Mouse (Mus musculus): ENCODE data around the gene H2-T23. TPM values are rescaled to one million over a fixed set of nuclear protein-coding genes. Genes with fewer than 3 reads are reported as not detected.

The H2-T23 gene
- polyA plus RNA-seq, 1 experiment from 2014 or later: 2.6 TPM

GRCm38 (mm10) chr17:35997713-35998510 lies 34.7 kb downstream of the H2-T23 start:
- H3K27ac ChIP-seq (ENCODE audit: low read depth, low read length): no peak overlapping the region
- no peaks in the 10 kb centered on the region for H3K9me3 ChIP-seq (ENCODE audit: control insufficient read depth, low read length)
- H3K4me3 ChIP-seq (ENCODE audit: low read depth, low read length): no peak overlapping the region
- no peak overlapping the region for H3K9ac ChIP-seq (replicated peaks; ENCODE audit: low read depth, low read length)
- H3K27me3 ChIP-seq (ENCODE audit: control insufficient read depth, insufficient read depth, low read length): no peaks in the 10 kb centered on the region
- no peak overlapping the region for H3K4me2 ChIP-seq (ENCODE audit: low read depth, low read length)
- 59% methylated on average over 12 of the region's 12 CpGs for WGBS
- no peaks in the 10 kb centered on the region for H3K36me3 ChIP-seq (ENCODE audit: control insufficient read depth, insufficient read depth, low read length)
- 0 out of 2 replicates have a peak, but pooled peaks cover 4% of the 10 kb centered on the region for H3K4me1 ChIP-seq (ENCODE audit: control insufficient read depth, insufficient read depth, low read length)
- ATAC-seq (ENCODE audit: low read depth): no peak

GRCm38 (mm10) chr17:35996949-35997348 lies 35.7 kb downstream of the H2-T23 start:
- no peak overlapping the region for H3K9ac ChIP-seq (replicated peaks; ENCODE audit: low read depth, low read length)
- peak; percentile 72 for ATAC-seq (ENCODE audit: low read depth)
- H3K36me3 ChIP-seq (ENCODE audit: control insufficient read depth, insufficient read depth, low read length): no peaks in the 10 kb centered on the region
- no peak overlapping the region for H3K4me3 ChIP-seq (ENCODE audit: low read depth, low read length)
- no peaks in the 10 kb centered on the region for H3K27me3 ChIP-seq (ENCODE audit: control insufficient read depth, insufficient read depth, low read length)
- H3K27ac ChIP-seq (ENCODE audit: low read depth, low read length): no peak overlapping the region
- H3K9me3 ChIP-seq (ENCODE audit: control insufficient read depth, low read length): no peaks in the 10 kb centered on the region
- 0 out of 2 replicates have a peak, but pooled peaks cover 4% of the 10 kb centered on the region for H3K4me1 ChIP-seq (ENCODE audit: control insufficient read depth, insufficient read depth, low read length)
- H3K4me2 ChIP-seq (ENCODE audit: low read depth, low read length): peak overlapping the region; percentile 11; the same call in 1 of the 2 replicates
- WGBS: 5% methylated on average over 11 of the region's 11 CpGs

- Histone ChIP-seq H3K4me2 (ENCODE audit: low read depth, low read length) (peak overlapping the region; percentile 46), H3K4me3 (ENCODE audit: low read depth, low read length) (peak overlapping the region; percentile 61), H3K27ac (ENCODE audit: low read depth, low read length) (no peak overlapping the region), H3K9ac (replicated peaks; ENCODE audit: low read depth, low read length) (peak overlapping the region; percentile 60), H3K4me1 (ENCODE audit: control insufficient read depth, insufficient read depth, low read length) (0 out of 2 replicates have a peak, but pooled peaks cover 4% of the 10 kb centered on the region), H3K27me3 (ENCODE audit: control insufficient read depth, insufficient read depth, low read length) (no peaks in the 10 kb centered on the region), H3K36me3 (ENCODE audit: control insufficient read depth, insufficient read depth, low read length) (no peaks in the 10 kb centered on the region), H3K9me3 (ENCODE audit: control insufficient read depth, low read length) (no peaks in the 10 kb centered on the region)
- no peak for ATAC-seq (ENCODE audit: low read depth)
- 3% methylated on average over 14 of the region's 14 CpGs for WGBS
Measured at GRCm38 (mm10) chr17:35994879-35995240, 37.8 kb downstream of the H2-T23 start.

GRCm38 (mm10) chr17:35994175-35994878 lies 38.3 kb downstream of the H2-T23 start:
- H3K4me2 ChIP-seq (ENCODE audit: low read depth, low read length): peak overlapping the region; percentile 46
- H3K9me3 ChIP-seq (ENCODE audit: control insufficient read depth, low read length): no peaks in the 10 kb centered on the region
- H3K4me1 ChIP-seq (ENCODE audit: control insufficient read depth, insufficient read depth, low read length): 0 out of 2 replicates have a peak, but pooled peaks cover 4% of the 10 kb centered on the region
- H3K36me3 ChIP-seq (ENCODE audit: control insufficient read depth, insufficient read depth, low read length): no peaks in the 10 kb centered on the region
- H3K4me3 ChIP-seq (ENCODE audit: low read depth, low read length): peak overlapping the region; percentile 61
- no peaks in the 10 kb centered on the region for H3K27me3 ChIP-seq (ENCODE audit: control insufficient read depth, insufficient read depth, low read length)
- WGBS: 3% methylated on average over 31 of the region's 31 CpGs
- H3K27ac ChIP-seq (ENCODE audit: low read depth, low read length): peak overlapping the region; percentile 63; the same call in 1 of the 2 replicates
- H3K9ac ChIP-seq (replicated peaks; ENCODE audit: low read depth, low read length): peak overlapping the region; percentile 60
- ATAC-seq (ENCODE audit: low read depth): peak; percentile 73

GRCm38 (mm10) chr17:35993675-35994074 lies 39.0 kb downstream of the H2-T23 start:
- Histone ChIP-seq H3K4me2 (ENCODE audit: low read depth, low read length) (peak overlapping the region; percentile 14; the same call in 1 of the 2 replicates), H3K36me3 (ENCODE audit: control insufficient read depth, insufficient read depth, low read length) (peaks cover 5% of the 10 kb centered on the region; the same call in 1 of the 2 replicates), H3K27ac (ENCODE audit: low read depth, low read length) (0 out of 2 replicates have a peak overlapping the region, but pooled peaks have one; percentile 29), H3K9me3 (ENCODE audit: control insufficient read depth, low read length) (no peaks in the 10 kb centered on the region), H3K4me3 (ENCODE audit: low read depth, low read length) (0 out of 2 replicates have a peak overlapping the region, but pooled peaks have one; percentile 11), H3K9ac (replicated peaks; ENCODE audit: low read depth, low read length) (no peak overlapping the region), H3K27me3 (ENCODE audit: control insufficient read depth, insufficient read depth, low read length) (no peaks in the 10 kb centered on the region), H3K4me1 (ENCODE audit: control insufficient read depth, insufficient read depth, low read length) (0 out of 2 replicates have a peak, but pooled peaks cover 4% of the 10 kb centered on the region)
- ATAC-seq (ENCODE audit: low read depth): peak; percentile 74
- WGBS: 7% methylated on average over 17 of the region's 17 CpGs

- 57% methylated on average over 10 of the region's 10 CpGs for WGBS
- no peak for ATAC-seq (ENCODE audit: low read depth)
- no peak overlapping the region for H3K4me2 ChIP-seq (ENCODE audit: low read depth, low read length)
- no peak overlapping the region for H3K27ac ChIP-seq (ENCODE audit: low read depth, low read length)
- no peaks in the 10 kb centered on the region for H3K27me3 ChIP-seq (ENCODE audit: control insufficient read depth, insufficient read depth, low read length)
- no peak overlapping the region for H3K4me3 ChIP-seq (ENCODE audit: low read depth, low read length)
- 0 out of 2 replicates have a peak, but pooled peaks cover 4% of the 10 kb centered on the region for H3K4me1 ChIP-seq (ENCODE audit: control insufficient read depth, insufficient read depth, low read length)
- peaks cover 9% of the 10 kb centered on the region; the same call in 1 of the 2 replicates for H3K36me3 ChIP-seq (ENCODE audit: control insufficient read depth, insufficient read depth, low read length)
- no peaks in the 10 kb centered on the region for H3K9me3 ChIP-seq (ENCODE audit: control insufficient read depth, low read length)
- no peak overlapping the region for H3K9ac ChIP-seq (replicated peaks; ENCODE audit: low read depth, low read length)
Measured at GRCm38 (mm10) chr17:35991781-35992180, 40.9 kb downstream of the H2-T23 start.

- Histone ChIP-seq H3K4me2 (ENCODE audit: low read depth, low read length) (no peak overlapping the region), H3K9ac (replicated peaks; ENCODE audit: low read depth, low read length) (0 out of 2 replicates have a peak overlapping the region, but pooled peaks have one; percentile 82), H3K4me3 (ENCODE audit: low read depth, low read length) (no peak overlapping the region), H3K36me3 (ENCODE audit: control insufficient read depth, insufficient read depth, low read length) (peaks cover 27% of the 10 kb centered on the region), H3K27ac (ENCODE audit: low read depth, low read length) (no peak overlapping the region), H3K27me3 (ENCODE audit: control insufficient read depth, insufficient read depth, low read length) (no peaks in the 10 kb centered on the region), H3K9me3 (ENCODE audit: control insufficient read depth, low read length) (no peaks in the 10 kb centered on the region), H3K4me1 (ENCODE audit: control insufficient read depth, insufficient read depth, low read length) (peaks cover 15% of the 10 kb centered on the region; the same call in 1 of the 2 replicates)
- ATAC-seq (ENCODE audit: low read depth): no peak
- WGBS: 85% methylated on average over 9 of the region's 9 CpGs
Measured at GRCm38 (mm10) chr17:35981776-35982175, 50.9 kb downstream of the H2-T23 start.

- under 1% methylated on average over 25 of the region's 29 CpGs for WGBS
- ATAC-seq (ENCODE audit: low read depth): peak; percentile 29
- H3K4me1 ChIP-seq (ENCODE audit: control insufficient read depth, insufficient read depth, low read length): peaks cover 15% of the 10 kb centered on the region; the same call in 1 of the 2 replicates
- peak overlapping the region; percentile 94 for H3K4me3 ChIP-seq (ENCODE audit: low read depth, low read length)
- peaks cover 24% of the 10 kb centered on the region for H3K36me3 ChIP-seq (ENCODE audit: control insufficient read depth, insufficient read depth, low read length)
- peak overlapping the region; percentile 86 for H3K4me2 ChIP-seq (ENCODE audit: low read depth, low read length)
- no peaks in the 10 kb centered on the region for H3K9me3 ChIP-seq (ENCODE audit: control insufficient read depth, low read length)
- peak overlapping the region; percentile 82 for H3K9ac ChIP-seq (replicated peaks; ENCODE audit: low read depth, low read length)
- no peaks in the 10 kb centered on the region for H3K27me3 ChIP-seq (ENCODE audit: control insufficient read depth, insufficient read depth, low read length)
- H3K27ac ChIP-seq (ENCODE audit: low read depth, low read length): peak overlapping the region; percentile 91
Measured at GRCm38 (mm10) chr17:35980363-35980754, 52.3 kb downstream of the H2-T23 start.

Measured in neural tube, embryonic 14.5 days (tissue).